Mouse (Mus musculus): ENCODE results near the gene Atp8b2. TPM values are rescaled to one million over a fixed set of nuclear protein-coding genes. Genes with fewer than 3 reads are reported as not detected.

Gene Atp8b2
- polyA plus RNA-seq, 1 experiment from 2014 or later: 15.4 TPM

GRCm38 (mm10) chr3:89948655-89949054 is 14.7 kb downstream of the Atp8b2 start:
- Histone ChIP-seq H3K36me3 (ENCODE audit: control insufficient read depth, insufficient read depth, low read length) (peaks cover 23% of the 10 kb centered on the region), H3K27ac (ENCODE audit: low read depth, low read length) (no peak overlapping the region), H3K9ac (ENCODE audit: low read length) (no peak overlapping the region), H3K4me1 (replicated peaks; ENCODE audit: control insufficient read depth, insufficient read depth, low read length) (no peaks in the 10 kb centered on the region), H3K9me3 (ENCODE audit: control insufficient read depth, low read length) (no peaks in the 10 kb centered on the region), H3K27me3 (ENCODE audit: control insufficient read depth, insufficient read depth, low read length) (no peaks in the 10 kb centered on the region), H3K4me3 (ENCODE audit: low read depth, low read length) (no peak overlapping the region), H3K4me2 (ENCODE audit: low read depth, low read length, severe bottlenecking) (no peak overlapping the region)
- DNase-seq (ENCODE audit: low spot score): no peak
- WGBS: 91% methylated on average over 6 of the region's 6 CpGs
- ATAC-seq (replicated peaks; ENCODE audit: low FRiP score): no peak

- Histone ChIP-seq H3K36me3 (ENCODE audit: control insufficient read depth, insufficient read depth, low read length) (peaks cover 27% of the 10 kb centered on the region), H3K4me2 (ENCODE audit: low read depth, low read length, severe bottlenecking) (no peak overlapping the region), H3K9ac (ENCODE audit: low read length) (no peak overlapping the region), H3K27me3 (ENCODE audit: control insufficient read depth, insufficient read depth, low read length) (no peaks in the 10 kb centered on the region), H3K4me3 (ENCODE audit: low read depth, low read length) (no peak overlapping the region), H3K27ac (ENCODE audit: low read depth, low read length) (no peak overlapping the region), H3K4me1 (replicated peaks; ENCODE audit: control insufficient read depth, insufficient read depth, low read length) (no peaks in the 10 kb centered on the region), H3K9me3 (ENCODE audit: control insufficient read depth, low read length) (no peaks in the 10 kb centered on the region)
- ATAC-seq (replicated peaks; ENCODE audit: low FRiP score): no peak
- WGBS: 87% methylated on average over 11 of the region's 11 CpGs
- DNase-seq (ENCODE audit: low spot score): no peak
Observed at GRCm38 (mm10) chr3:89948021-89948420, 15.3 kb downstream of the Atp8b2 start.

GRCm38 (mm10) chr3:89945026-89945425 is 18.3 kb downstream of the Atp8b2 start:
- Histone ChIP-seq H3K4me3 (ENCODE audit: low read depth, low read length) (no peak overlapping the region), H3K9me3 (ENCODE audit: control insufficient read depth, low read length) (no peaks in the 10 kb centered on the region), H3K9ac (ENCODE audit: low read length) (no peak overlapping the region), H3K4me2 (ENCODE audit: low read depth, low read length, severe bottlenecking) (no peak overlapping the region), H3K4me1 (replicated peaks; ENCODE audit: control insufficient read depth, insufficient read depth, low read length) (no peaks in the 10 kb centered on the region), H3K27me3 (ENCODE audit: control insufficient read depth, insufficient read depth, low read length) (no peaks in the 10 kb centered on the region), H3K27ac (ENCODE audit: low read depth, low read length) (no peak overlapping the region), H3K36me3 (ENCODE audit: control insufficient read depth, insufficient read depth, low read length) (peaks cover 38% of the 10 kb centered on the region)
- WGBS: 86% methylated on average over 8 of the region's 8 CpGs
- no peak for DNase-seq (ENCODE audit: low spot score)
- no peak for ATAC-seq (replicated peaks; ENCODE audit: low FRiP score)

- Histone ChIP-seq H3K4me1 (replicated peaks; ENCODE audit: control insufficient read depth, insufficient read depth, low read length) (no peaks in the 10 kb centered on the region), H3K4me2 (ENCODE audit: low read depth, low read length, severe bottlenecking) (no peak overlapping the region), H3K9ac (ENCODE audit: low read length) (no peak overlapping the region), H3K27me3 (ENCODE audit: control insufficient read depth, insufficient read depth, low read length) (no peaks in the 10 kb centered on the region), H3K4me3 (ENCODE audit: low read depth, low read length) (no peak overlapping the region), H3K27ac (ENCODE audit: low read depth, low read length) (no peak overlapping the region), H3K36me3 (ENCODE audit: control insufficient read depth, insufficient read depth, low read length) (peaks cover 26% of the 10 kb centered on the region), H3K9me3 (ENCODE audit: control insufficient read depth, low read length) (no peaks in the 10 kb centered on the region)
- WGBS: 92% methylated on average over 9 of the region's 9 CpGs
- DNase-seq (ENCODE audit: low spot score): no peak
- ATAC-seq (replicated peaks; ENCODE audit: low FRiP score): no peak
Observed at GRCm38 (mm10) chr3:89942894-89943293, 20.4 kb downstream of the Atp8b2 start.

- Histone ChIP-seq H3K9ac (ENCODE audit: low read length) (no peak overlapping the region), H3K9me3 (ENCODE audit: control insufficient read depth, low read length) (no peaks in the 10 kb centered on the region), H3K4me3 (ENCODE audit: low read depth, low read length) (no peak overlapping the region), H3K4me2 (ENCODE audit: low read depth, low read length, severe bottlenecking) (no peak overlapping the region), H3K36me3 (ENCODE audit: control insufficient read depth, insufficient read depth, low read length) (peaks cover 10% of the 10 kb centered on the region), H3K27me3 (ENCODE audit: control insufficient read depth, insufficient read depth, low read length) (no peaks in the 10 kb centered on the region), H3K27ac (ENCODE audit: low read depth, low read length) (no peak overlapping the region), H3K4me1 (replicated peaks; ENCODE audit: control insufficient read depth, insufficient read depth, low read length) (no peaks in the 10 kb centered on the region)
- ATAC-seq (replicated peaks; ENCODE audit: low FRiP score) (no peak), DNase-seq (ENCODE audit: low spot score) (no peak)
- 89% methylated on average over 3 of the region's 3 CpGs for WGBS
Observed at GRCm38 (mm10) chr3:89936495-89936894, 26.8 kb downstream of the Atp8b2 start.

GRCm38 (mm10) chr3:89932925-89933324 is 30.4 kb downstream of the Atp8b2 start:
- Histone ChIP-seq H3K27ac (ENCODE audit: low read depth, low read length) (no peak overlapping the region), H3K9ac (ENCODE audit: low read length) (no peak overlapping the region), H3K4me2 (ENCODE audit: low read depth, low read length, severe bottlenecking) (no peak overlapping the region), H3K4me3 (ENCODE audit: low read depth, low read length) (no peak overlapping the region), H3K27me3 (ENCODE audit: control insufficient read depth, insufficient read depth, low read length) (no peaks in the 10 kb centered on the region), H3K36me3 (ENCODE audit: control insufficient read depth, insufficient read depth, low read length) (no peaks in the 10 kb centered on the region), H3K4me1 (replicated peaks; ENCODE audit: control insufficient read depth, insufficient read depth, low read length) (no peaks in the 10 kb centered on the region), H3K9me3 (ENCODE audit: control insufficient read depth, low read length) (no peaks in the 10 kb centered on the region)
- 93% methylated on average over 2 of the region's 2 CpGs for WGBS
- no peak for ATAC-seq (replicated peaks; ENCODE audit: low FRiP score)
- no peak for DNase-seq (ENCODE audit: low spot score)

GRCm38 (mm10) chr3:89928956-89929355 is 34.4 kb downstream of the Atp8b2 start:
- H3K4me1 ChIP-seq (replicated peaks; ENCODE audit: control insufficient read depth, insufficient read depth, low read length): no peaks in the 10 kb centered on the region
- ATAC-seq (replicated peaks; ENCODE audit: low FRiP score): no peak
- no peak overlapping the region for H3K4me3 ChIP-seq (ENCODE audit: low read depth, low read length)
- no peaks in the 10 kb centered on the region for H3K36me3 ChIP-seq (ENCODE audit: control insufficient read depth, insufficient read depth, low read length)
- H3K27me3 ChIP-seq (ENCODE audit: control insufficient read depth, insufficient read depth, low read length): no peaks in the 10 kb centered on the region
- no peak overlapping the region for H3K27ac ChIP-seq (ENCODE audit: low read depth, low read length)
- WGBS: 84% methylated on average over 4 of the region's 4 CpGs
- no peak for DNase-seq (ENCODE audit: low spot score)
- no peak overlapping the region for H3K9ac ChIP-seq (ENCODE audit: low read length)
- H3K4me2 ChIP-seq (ENCODE audit: low read depth, low read length, severe bottlenecking): no peak overlapping the region
- H3K9me3 ChIP-seq (ENCODE audit: control insufficient read depth, low read length): no peaks in the 10 kb centered on the region

GRCm38 (mm10) chr3:89926440-89926839 is 36.9 kb downstream of the Atp8b2 start:
- DNase-seq (ENCODE audit: low spot score) (no peak), ATAC-seq (replicated peaks; ENCODE audit: low FRiP score) (no peak)
- Histone ChIP-seq H3K4me1 (replicated peaks; ENCODE audit: control insufficient read depth, insufficient read depth, low read length) (no peaks in the 10 kb centered on the region), H3K27ac (ENCODE audit: low read depth, low read length) (no peak overlapping the region), H3K27me3 (ENCODE audit: control insufficient read depth, insufficient read depth, low read length) (no peaks in the 10 kb centered on the region), H3K4me3 (ENCODE audit: low read depth, low read length) (no peak overlapping the region), H3K36me3 (ENCODE audit: control insufficient read depth, insufficient read depth, low read length) (no peaks in the 10 kb centered on the region), H3K9me3 (ENCODE audit: control insufficient read depth, low read length) (no peaks in the 10 kb centered on the region), H3K9ac (ENCODE audit: low read length) (no peak overlapping the region), H3K4me2 (ENCODE audit: low read depth, low read length, severe bottlenecking) (no peak overlapping the region)
- WGBS: 91% methylated on average over 1 of the region's 1 CpGs

GRCm38 (mm10) chr3:89920711-89921110 is 42.6 kb downstream of the Atp8b2 start:
- WGBS: 69% methylated on average over 6 of the region's 6 CpGs
- no peak overlapping the region for H3K9ac ChIP-seq (ENCODE audit: low read length)
- DNase-seq (ENCODE audit: low spot score): no peak
- no peak overlapping the region for H3K27ac ChIP-seq (ENCODE audit: low read depth, low read length)
- no peaks in the 10 kb centered on the region for H3K9me3 ChIP-seq (ENCODE audit: control insufficient read depth, low read length)
- no peaks in the 10 kb centered on the region for H3K36me3 ChIP-seq (ENCODE audit: control insufficient read depth, insufficient read depth, low read length)
- ATAC-seq (replicated peaks; ENCODE audit: low FRiP score): no peak
- H3K4me2 ChIP-seq (ENCODE audit: low read depth, low read length, severe bottlenecking): no peak overlapping the region
- no peaks in the 10 kb centered on the region for H3K27me3 ChIP-seq (ENCODE audit: control insufficient read depth, insufficient read depth, low read length)
- no peak overlapping the region for H3K4me3 ChIP-seq (ENCODE audit: low read depth, low read length)
- H3K4me1 ChIP-seq (replicated peaks; ENCODE audit: control insufficient read depth, insufficient read depth, low read length): no peaks in the 10 kb centered on the region

Measured in forebrain, embryonic 11.5 days (tissue).